Mouse (Mus musculus) lung, embryonic 16.5 days (tissue): ENCODE measurements at regions not wholly inside any gene's neighbourhood (a gene's known extent, or its start where the extent isn't known, plus 50 kb on each side); places are given as distances from the start of the nearest gene placed in this dataset.
A peak's percentile ranks its signal among the peaks of the same experiment; 100 is the strongest.

Experiments
- ATAC-seq: fragments of 200-750 bp; cut with Nextera tagmentation; 2 replicates; pipeline ENCODE4 v1.8.0; 2017; ENCODE audit warnings: low read depth, mild to moderate bottlenecking, moderate library complexity
- H3K27ac ChIP-seq: fragments of 300-500 bp; sonication (generic); 2 replicates; pipeline ENCODE4 v1.5.1; 2014; ENCODE audit warnings: mild to moderate bottlenecking, control low read depth, low read length
- H3K27me3 ChIP-seq: fragments of 300-500 bp; sonication (generic); 2 replicates; pipeline ENCODE4 v1.6.1; 2014; ENCODE audit warnings: low read depth, low read length, mixed read lengths; ENCODE audit not compliant: control insufficient read depth, insufficient read depth
- H3K36me3 ChIP-seq: fragments of 300-500 bp; sonication (generic); 2 replicates; pipeline ENCODE4 v1.6.1; 2014; ENCODE audit warnings: low read length; ENCODE audit not compliant: control insufficient read depth, insufficient read depth
- H3K4me1 ChIP-seq: fragments of 300-500 bp; sonication (generic); replicated peaks from 2 replicates; pipeline ENCODE4 v1.6.1; 2014; ENCODE audit warnings: low read length, mixed read lengths; ENCODE audit not compliant: control insufficient read depth, insufficient read depth
- H3K4me2 ChIP-seq: fragments of 300-500 bp; sonication (generic); 2 replicates; pipeline ENCODE4 v1.6.1; 2014; ENCODE audit warnings: low read depth, low read length, control low read depth
- H3K4me3 ChIP-seq: fragments of 300-500 bp; sonication (generic); 2 replicates; pipeline ENCODE4 v1.5.1; 2014; ENCODE audit warnings: mild to moderate bottlenecking, low read length, control low read depth
- H3K9ac ChIP-seq: fragments of 300-500 bp; sonication (generic); 2 replicates; pipeline ENCODE4 v1.6.1; 2014; ENCODE audit warnings: low read length, control low read depth
- H3K9me3 ChIP-seq: fragments of 300-500 bp; sonication (generic); 2 replicates; pipeline ENCODE4 v1.6.1; 2016; ENCODE audit warnings: low read length; ENCODE audit not compliant: control insufficient read depth
- WGBS: fragments of 180-500 bp; shearing (Covaris S2); extraction: QIAGEN DNeasy Blood & Tissue Kit; methylation state at CpG from one replicate; pipeline ENCODE4 v1.1.7; 2014; 5-methylcytosine and 5-hydroxymethylcytosine counted together

GRCm38 (mm10) chr16:52947679-52948078, 493.8 kb upstream of the Alcam start:
- WGBS = 68% methylated on average over 4 of the region's 4 CpGs
- H3K4me3 ChIP-seq = no peak overlapping the region

DNA sequence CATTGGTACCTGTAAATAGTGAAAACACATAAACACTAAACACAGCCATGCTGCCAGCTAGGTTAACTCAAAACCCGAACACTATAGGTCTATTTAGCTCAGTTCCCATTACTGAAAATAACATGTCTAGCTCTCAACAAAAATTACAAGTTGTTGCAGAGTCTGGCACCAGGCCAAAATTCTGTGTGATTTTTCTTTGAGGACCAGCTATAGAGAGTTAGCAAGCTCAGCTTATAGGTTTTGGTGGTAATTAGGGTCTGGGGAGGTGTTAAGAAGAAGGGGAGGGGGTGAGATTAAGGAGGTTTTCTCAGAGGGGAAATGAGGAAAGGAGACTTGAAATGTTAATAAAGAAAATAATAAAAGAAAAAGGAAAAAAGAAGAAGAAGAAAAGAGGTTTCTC, 480.9 kb upstream of the Alcam start:
- Histone ChIP-seq H3K27me3 (no peaks in the 10 kb centered on the region), H3K4me3 (no peak overlapping the region), H3K9me3 (no peaks in the 10 kb centered on the region), H3K9ac (no peak overlapping the region), H3K36me3 (no peaks in the 10 kb centered on the region), H3K27ac (no peak overlapping the region), H3K4me2 (no peak overlapping the region), H3K4me1 (no peaks in the 10 kb centered on the region)
- 54% methylated on average over 1 of the region's 1 CpGs for WGBS
- ATAC-seq = no peak

More at GRCm38 (mm10) chr16:52947679-52948078, 493.8 kb upstream of the Alcam start:
- no peaks in the 10 kb centered on the region for H3K27me3 ChIP-seq
- H3K36me3 ChIP-seq = no peaks in the 10 kb centered on the region
- H3K9me3 ChIP-seq = no peaks in the 10 kb centered on the region
- H3K9ac ChIP-seq = no peak overlapping the region
- H3K4me1 ChIP-seq = no peaks in the 10 kb centered on the region
- no peak for ATAC-seq
- no peak overlapping the region for H3K4me2 ChIP-seq
- no peak overlapping the region for H3K27ac ChIP-seq

GRCm38 (mm10) chr16:52931978-52932377, 478.1 kb upstream of the Alcam start:
- Histone ChIP-seq H3K4me3 (no peak overlapping the region), H3K27me3 (no peaks in the 10 kb centered on the region), H3K9ac (no peak overlapping the region), H3K9me3 (no peaks in the 10 kb centered on the region), H3K36me3 (no peaks in the 10 kb centered on the region), H3K27ac (no peak overlapping the region), H3K4me1 (no peaks in the 10 kb centered on the region), H3K4me2 (no peak overlapping the region)
- 86% methylated on average over 3 of the region's 3 CpGs for WGBS
- no peak for ATAC-seq

DNA sequence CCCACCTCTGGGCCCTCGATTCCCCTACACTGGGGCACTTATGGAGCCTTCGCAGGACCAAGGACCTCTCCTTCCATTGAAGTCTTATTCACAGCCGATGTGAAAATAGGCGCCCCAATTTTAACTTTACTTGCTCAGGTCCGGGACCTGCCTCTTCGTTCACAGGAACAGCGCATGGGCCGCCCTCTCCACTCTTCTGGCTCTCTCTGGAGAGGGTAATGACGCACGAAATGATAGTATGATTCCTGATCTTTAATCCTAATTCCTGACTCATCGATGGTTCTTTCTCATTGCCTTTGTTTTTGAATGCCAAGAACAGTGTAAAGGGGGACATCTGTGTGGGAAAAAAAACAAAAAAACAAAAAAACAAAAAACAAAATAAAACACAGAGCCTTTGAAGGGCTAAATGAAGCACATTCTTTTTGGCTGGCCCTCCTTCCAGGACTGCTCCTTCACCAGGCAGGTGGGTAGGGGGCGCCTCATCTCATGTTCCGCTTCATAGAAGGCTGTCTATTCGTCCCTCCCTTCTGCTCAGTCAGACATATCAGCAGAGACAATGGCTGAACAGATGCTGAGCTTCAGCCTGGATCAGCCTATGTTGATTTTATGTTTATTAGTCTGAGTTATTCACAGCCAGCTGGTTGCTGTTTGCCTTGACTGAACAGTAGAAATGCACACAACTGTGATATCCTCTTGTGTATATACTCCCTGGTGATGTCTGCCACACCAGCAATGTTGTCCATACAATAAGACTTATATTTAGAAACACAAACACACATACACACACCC, 438.8 kb upstream of the Alcam start:
- WGBS = 80% methylated on average over 14 of the region's 14 CpGs
- no peaks in the 10 kb centered on the region for H3K27me3 ChIP-seq
- no peak overlapping the region for H3K4me3 ChIP-seq

DNA sequence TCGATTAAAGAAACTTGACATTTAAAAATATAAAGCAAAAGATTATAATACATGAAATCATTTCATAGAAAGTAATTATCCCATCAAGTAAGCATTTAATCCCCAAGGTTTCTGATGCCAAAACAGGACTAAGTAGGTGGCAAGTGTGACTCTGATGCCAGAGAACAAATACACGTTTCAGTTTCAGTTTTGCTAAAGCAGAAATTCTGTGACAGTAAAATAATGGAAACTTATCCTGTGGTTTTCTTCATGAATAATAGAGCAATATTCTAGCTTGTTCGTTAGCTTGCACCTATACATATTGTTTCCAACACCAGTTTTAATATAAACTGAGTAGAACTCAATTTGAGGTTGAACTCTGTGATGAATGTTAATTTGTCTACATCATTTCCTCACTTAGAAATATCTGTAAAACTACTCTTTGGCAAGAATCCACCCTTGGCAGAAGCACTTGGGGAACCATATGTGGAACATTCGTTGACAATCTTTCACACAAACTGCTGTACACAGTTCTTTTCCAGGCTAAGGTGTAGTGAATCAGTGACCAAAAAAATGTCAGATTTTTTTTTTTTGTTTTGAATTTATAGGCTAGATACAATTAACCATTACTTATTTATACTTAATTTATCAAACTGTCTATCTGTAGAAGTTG, 425.7 kb upstream of the Alcam start:
- Histone ChIP-seq H3K4me2 (no peak overlapping the region), H3K27me3 (no peaks in the 10 kb centered on the region), H3K4me1 (no peaks in the 10 kb centered on the region), H3K36me3 (no peaks in the 10 kb centered on the region), H3K9me3 (no peaks in the 10 kb centered on the region), H3K9ac (no peak overlapping the region), H3K27ac (no peak overlapping the region), H3K4me3 (no peak overlapping the region)
- ATAC-seq = no peak
- 45% methylated on average over 4 of the region's 4 CpGs for WGBS

More for the DNA sequence above, 438.8 kb upstream of the Alcam start:
- H3K4me2 ChIP-seq = no peak overlapping the region
- no peaks in the 10 kb centered on the region for H3K9me3 ChIP-seq
- no peaks in the 10 kb centered on the region for H3K36me3 ChIP-seq
- no peak for ATAC-seq
- no peaks in the 10 kb centered on the region for H3K4me1 ChIP-seq
- no peak overlapping the region for H3K27ac ChIP-seq
- no peak overlapping the region for H3K9ac ChIP-seq

GRCm38 (mm10) chr16:52867833-52868232, 414.0 kb upstream of the Alcam start:
- Histone ChIP-seq H3K4me2 (no peak overlapping the region), H3K36me3 (no peaks in the 10 kb centered on the region), H3K9me3 (no peaks in the 10 kb centered on the region), H3K4me3 (no peak overlapping the region), H3K27me3 (no peaks in the 10 kb centered on the region), H3K9ac (no peak overlapping the region), H3K4me1 (no peaks in the 10 kb centered on the region), H3K27ac (no peak overlapping the region)
- ATAC-seq = no peak
- WGBS = 72% methylated on average over 6 of the region's 6 CpGs

- H3K9me3 ChIP-seq = no peaks in the 10 kb centered on the region
- no peak for ATAC-seq
- H3K4me3 ChIP-seq = no peak overlapping the region
- WGBS = 57% methylated on average over 1 of the region's 1 CpGs
- H3K4me1 ChIP-seq = no peaks in the 10 kb centered on the region
- H3K27ac ChIP-seq = no peak overlapping the region
- H3K36me3 ChIP-seq = no peaks in the 10 kb centered on the region
- H3K27me3 ChIP-seq = no peaks in the 10 kb centered on the region
- H3K4me2 ChIP-seq = no peak overlapping the region
- H3K9ac ChIP-seq = no peak overlapping the region
These were observed 409.7 kb upstream of the Alcam start for GRCm38 (mm10) chr16:52863554-52863953.

DNA sequence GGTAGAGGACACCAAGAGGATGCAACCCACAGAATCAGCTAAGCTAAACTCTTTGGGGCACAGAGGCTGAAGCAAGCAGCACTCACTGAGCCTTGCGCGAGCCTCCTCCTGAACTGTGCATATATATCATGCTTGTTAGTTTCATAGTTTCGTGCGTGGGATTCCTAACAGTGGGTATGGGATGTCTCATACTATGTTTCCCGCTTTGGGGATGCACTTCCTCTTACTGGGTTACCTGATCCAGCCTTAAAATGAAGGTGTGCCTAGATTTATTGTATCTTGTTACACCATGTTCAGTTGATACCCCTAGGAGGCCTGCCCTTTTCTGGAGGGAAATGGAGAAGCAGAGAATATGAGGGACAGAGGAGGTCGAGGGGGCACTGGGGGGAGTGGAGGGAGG, 407.4 kb upstream of the Alcam start:
- no peak for ATAC-seq
- Histone ChIP-seq H3K27me3 (no peaks in the 10 kb centered on the region), H3K36me3 (no peaks in the 10 kb centered on the region), H3K4me2 (no peak overlapping the region), H3K4me1 (no peaks in the 10 kb centered on the region), H3K9ac (no peak overlapping the region), H3K9me3 (no peaks in the 10 kb centered on the region), H3K4me3 (no peak overlapping the region), H3K27ac (no peak overlapping the region)
- 84% methylated on average over 6 of the region's 6 CpGs for WGBS

DNA sequence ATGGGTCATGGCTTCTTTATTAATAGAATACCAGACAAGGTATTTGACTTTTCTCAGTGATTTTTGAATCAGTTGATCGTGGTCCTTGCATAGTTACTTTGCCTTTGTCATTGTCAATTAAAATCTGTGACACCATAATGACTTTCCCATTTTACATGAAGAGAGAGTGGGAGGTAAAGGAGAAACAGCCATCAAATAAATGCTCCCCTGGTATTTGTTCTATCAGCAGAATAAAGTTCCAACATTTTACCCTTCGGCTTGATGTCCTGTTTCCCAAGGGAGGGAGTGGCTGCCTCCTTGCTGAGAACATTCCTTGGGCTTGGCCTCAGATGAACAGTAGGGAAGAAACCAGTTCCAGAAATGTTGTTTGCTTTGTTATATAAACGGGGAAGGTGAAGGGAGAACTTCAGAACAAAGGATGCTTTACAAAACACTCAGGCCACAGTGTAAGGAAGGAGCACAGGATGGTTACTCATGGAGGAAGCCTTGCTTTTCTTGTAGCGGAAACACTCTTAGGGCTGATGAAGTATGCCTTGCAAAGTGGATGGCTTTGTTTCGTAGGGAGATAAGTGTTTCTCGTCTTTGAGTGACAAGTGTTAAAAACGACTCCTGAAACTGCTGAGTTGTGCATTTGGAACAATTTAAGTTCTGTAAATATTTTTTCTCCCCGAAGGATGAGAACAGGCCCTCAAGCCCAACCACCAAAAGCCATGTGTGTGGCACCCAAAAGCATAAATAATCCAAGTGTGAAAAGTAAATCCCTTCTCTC, 404.8 kb upstream of the Alcam start:
- H3K4me2 ChIP-seq = no peak overlapping the region
- H3K9me3 ChIP-seq = no peaks in the 10 kb centered on the region
- H3K27ac ChIP-seq = no peak overlapping the region
- H3K4me1 ChIP-seq = no peaks in the 10 kb centered on the region
- no peaks in the 10 kb centered on the region for H3K27me3 ChIP-seq
- no peaks in the 10 kb centered on the region for H3K36me3 ChIP-seq
- H3K4me3 ChIP-seq = no peak overlapping the region
- no peak overlapping the region for H3K9ac ChIP-seq
- 33% methylated on average over 8 of the region's 8 CpGs for WGBS
- ATAC-seq = peak; percentile 68
